Mouse (Mus musculus): Measurements from ENCODE around the gene Il12a.

DNA sequence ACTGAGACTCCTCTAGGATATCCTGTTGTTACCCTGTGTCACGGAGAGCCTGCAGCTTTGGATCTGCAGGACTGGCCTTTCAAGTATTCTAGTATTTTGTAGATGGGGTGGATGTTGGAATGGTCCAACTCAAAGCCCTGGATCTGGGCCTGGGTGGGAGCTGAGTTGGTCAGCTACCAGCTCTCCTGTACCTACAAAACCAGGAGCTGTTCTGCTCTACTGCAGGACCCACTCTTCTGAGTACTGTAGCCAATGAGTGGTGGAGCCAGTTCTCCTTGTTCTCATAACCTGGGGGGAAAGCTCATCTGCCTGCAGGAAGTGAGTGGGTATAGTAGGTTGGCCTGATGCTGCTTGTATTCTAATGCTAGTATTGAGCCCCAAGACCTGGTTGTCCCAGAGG, 20.0 kb downstream of the Il12a start:
- TF ChIP-seq POLR2A (IDR thresholded peaks at IDR 0.05; ENCODE audit: borderline replicate concordance, extremely low read depth, low read depth, low read length) = no peak
- TF ChIP-seq CTCF (IDR thresholded peaks at IDR 0.05; ENCODE audit: insufficient read depth, low read length) = no peak

Data from lung, adult 2 months (tissue).